Mouse (Mus musculus) hindbrain, embryonic 14.5 days (tissue): ENCODE results near the gene Tspan2. TPM values are rescaled to one million over a fixed set of nuclear protein-coding genes. Genes with fewer than 3 reads are reported as not detected.

Experiments used
- ATAC-seq: fragments of 200-750 bp; cut with Nextera tagmentation; 2 replicates; pipeline ENCODE4 v1.8.0; 2017; ENCODE audit warnings: moderate number of reproducible peaks, mild to moderate bottlenecking, moderate TSS enrichment, moderate library complexity; ENCODE audit not compliant: low FRiP score
- DNase-seq: peaks from one replicate; pipeline ENCODE4 v3.0.0-alpha.2; 2015; ENCODE audit warnings: low spot score
- H3K27ac ChIP-seq: fragments of 300-500 bp; sonication (generic); 2 replicates; pipeline ENCODE4 v1.5.1; 2014; ENCODE audit warnings: mild to moderate bottlenecking, moderate library complexity
- H3K27me3 ChIP-seq: fragments of 300-500 bp; sonication (generic); 2 replicates; pipeline ENCODE4 v1.6.1; 2014; ENCODE audit warnings: mild to moderate bottlenecking, low read length, mixed read lengths; ENCODE audit not compliant: control insufficient read depth, insufficient read depth
- H3K36me3 ChIP-seq: fragments of 300-500 bp; sonication (generic); replicated peaks from 2 replicates; pipeline ENCODE4 v1.6.1; 2014; ENCODE audit not compliant: control insufficient read depth, insufficient read depth
- H3K4me1 ChIP-seq: fragments of 300-500 bp; sonication (generic); replicated peaks from 2 replicates; pipeline ENCODE4 v1.6.1; 2014; ENCODE audit warnings: antibody characterized with exemption, low read length, mixed read lengths; ENCODE audit not compliant: control insufficient read depth, insufficient read depth
- H3K4me2 ChIP-seq: fragments of 300-500 bp; sonication (generic); replicated peaks from 2 replicates; pipeline ENCODE4 v1.6.1; 2014; ENCODE audit warnings: mild to moderate bottlenecking, moderate library complexity
- H3K4me3 ChIP-seq: fragments of 300-500 bp; sonication (generic); replicated peaks from 2 replicates; pipeline ENCODE4 v1.5.1; 2014; ENCODE audit warnings: mild to moderate bottlenecking, low read length
- H3K9ac ChIP-seq: fragments of 300-500 bp; sonication (generic); 2 replicates; pipeline ENCODE4 v1.6.1; 2014
- H3K9me3 ChIP-seq: fragments of 300-500 bp; sonication (generic); 2 replicates; pipeline ENCODE4 v1.6.1; 2016; ENCODE audit warnings: low read length; ENCODE audit not compliant: control insufficient read depth
- WGBS: fragments of 180-500 bp; shearing (Covaris S2); extraction: QIAGEN DNeasy Blood & Tissue Kit; methylation state at CpG from one replicate; pipeline ENCODE4 v1.1.7; 2014; 5-methylcytosine and 5-hydroxymethylcytosine counted together
- polyA plus RNA-seq: library from polyadenylated mRNA; unstranded; fragments of >200 nt; fragmentation: Nextera tagmentation; extraction: Ambion mirVana; gene quantifications from 2 replicates; pipeline ENCODE4 v1.2.1, GENCODE M21; 2014

Gene Tspan2
- polyA plus RNA-seq, 1 experiment from 2014 or later, result 15.4 TPM

GRCm38 (mm10) chr3:102752053-102752452 is 17.7 kb downstream of the Tspan2 start:
- Histone ChIP-seq H3K27ac (no peak overlapping the region), H3K27me3 (no peaks in the 10 kb centered on the region), H3K36me3 (0 out of 2 replicates have a peak, but pooled peaks cover 5% of the 10 kb centered on the region), H3K4me1 (no peaks in the 10 kb centered on the region; the same call in 1 of the 2 replicates), H3K4me3 (no peak overlapping the region), H3K9ac (no peak overlapping the region), H3K9me3 (no peaks in the 10 kb centered on the region), H3K4me2 (no peak overlapping the region)
- no peak for DNase-seq
- WGBS, result 92% methylated on average over 4 of the region's 4 CpGs
- ATAC-seq, result no peak

- 86% methylated on average over 5 of the region's 5 CpGs for WGBS
Observed at GRCm38 (mm10) chr3:102752457-102752856, 18.1 kb downstream of the Tspan2 start.

GRCm38 (mm10) chr3:102755801-102756200 is 21.5 kb downstream of the Tspan2 start:
- Histone ChIP-seq H3K27ac (no peak overlapping the region), H3K9me3 (no peaks in the 10 kb centered on the region), H3K36me3 (peaks cover 20% of the 10 kb centered on the region), H3K4me3 (no peak overlapping the region), H3K4me1 (no peaks in the 10 kb centered on the region), H3K9ac (no peak overlapping the region), H3K4me2 (no peak overlapping the region), H3K27me3 (no peaks in the 10 kb centered on the region)
- 79% methylated on average over 1 of the region's 1 CpGs for WGBS
- ATAC-seq, result no peak
- DNase-seq, result no peak

More at GRCm38 (mm10) chr3:102752457-102752856, 18.1 kb downstream of the Tspan2 start:
- no peak for DNase-seq
- Histone ChIP-seq H3K4me1 (no peaks in the 10 kb centered on the region; the same call in 1 of the 2 replicates), H3K36me3 (0 out of 2 replicates have a peak, but pooled peaks cover 5% of the 10 kb centered on the region), H3K4me3 (no peak overlapping the region), H3K27me3 (no peaks in the 10 kb centered on the region), H3K9ac (no peak overlapping the region), H3K27ac (no peak overlapping the region), H3K4me2 (no peak overlapping the region), H3K9me3 (no peaks in the 10 kb centered on the region)
- ATAC-seq, result no peak

GRCm38 (mm10) chr3:102757019-102757418 is 22.7 kb downstream of the Tspan2 start:
- no peaks in the 10 kb centered on the region for H3K9me3 ChIP-seq
- ATAC-seq, result no peak
- WGBS, result 89% methylated on average over 6 of the region's 6 CpGs

GRCm38 (mm10) chr3:102760236-102760635 is 25.9 kb downstream of the Tspan2 start:
- H3K9me3 ChIP-seq, result no peaks in the 10 kb centered on the region
- H3K4me1 ChIP-seq, result peaks cover 17% of the 10 kb centered on the region; the same call in 1 of the 2 replicates
- no peaks in the 10 kb centered on the region for H3K27me3 ChIP-seq
- DNase-seq, result no peak
- no peak overlapping the region for H3K4me2 ChIP-seq
- ATAC-seq, result no peak
- H3K4me3 ChIP-seq, result no peak overlapping the region
- peaks cover 19% of the 10 kb centered on the region for H3K36me3 ChIP-seq
- no peak overlapping the region for H3K9ac ChIP-seq
- WGBS, result 78% methylated on average over 3 of the region's 3 CpGs
- H3K27ac ChIP-seq, result no peak overlapping the region

More at GRCm38 (mm10) chr3:102757019-102757418, 22.7 kb downstream of the Tspan2 start:
- Histone ChIP-seq H3K36me3 (peaks cover 25% of the 10 kb centered on the region), H3K9ac (no peak overlapping the region), H3K4me1 (no peaks in the 10 kb centered on the region), H3K4me3 (no peak overlapping the region), H3K27me3 (no peaks in the 10 kb centered on the region), H3K4me2 (no peak overlapping the region), H3K27ac (no peak overlapping the region)
- no peak for DNase-seq

GRCm38 (mm10) chr3:102762388-102762787 is 28.1 kb downstream of the Tspan2 start:
- peaks cover 32% of the 10 kb centered on the region for H3K36me3 ChIP-seq
- no peaks in the 10 kb centered on the region for H3K27me3 ChIP-seq
- H3K9ac ChIP-seq, result no peak overlapping the region
- H3K4me3 ChIP-seq, result no peak overlapping the region
- no peaks in the 10 kb centered on the region for H3K9me3 ChIP-seq
- ATAC-seq (no peak), DNase-seq (no peak)
- H3K4me1 ChIP-seq, result peaks cover 17% of the 10 kb centered on the region; the same call in 1 of the 2 replicates
- 0 out of 2 replicates have a peak overlapping the region, but pooled peaks have one; percentile 51 for H3K27ac ChIP-seq
- no peak overlapping the region for H3K4me2 ChIP-seq
- WGBS, result 26% methylated on average over 3 of the region's 3 CpGs

- H3K4me3 ChIP-seq, result no peak overlapping the region
- no peak overlapping the region; the same call in 1 of the 2 replicates for H3K4me2 ChIP-seq
- H3K9ac ChIP-seq, result no peak overlapping the region
- DNase-seq, result peak; percentile 45
- peaks cover 32% of the 10 kb centered on the region for H3K36me3 ChIP-seq
- WGBS, result 29% methylated on average over 10 of the region's 10 CpGs
- peaks cover 17% of the 10 kb centered on the region; the same call in 1 of the 2 replicates for H3K4me1 ChIP-seq
- ATAC-seq, result peak; percentile 73; the same call in 1 of the 2 replicates
- H3K9me3 ChIP-seq, result no peaks in the 10 kb centered on the region
- peak overlapping the region; percentile 51 for H3K27ac ChIP-seq
- H3K27me3 ChIP-seq, result no peaks in the 10 kb centered on the region
Observed at GRCm38 (mm10) chr3:102763713-102764400, 29.5 kb downstream of the Tspan2 start.

GRCm38 (mm10) chr3:102764850-102765249 is 30.5 kb downstream of the Tspan2 start:
- Histone ChIP-seq H3K36me3 (peaks cover 26% of the 10 kb centered on the region), H3K9ac (no peak overlapping the region), H3K27me3 (no peaks in the 10 kb centered on the region), H3K4me1 (peaks cover 17% of the 10 kb centered on the region; the same call in 1 of the 2 replicates), H3K4me2 (no peak overlapping the region), H3K4me3 (no peak overlapping the region), H3K27ac (no peak overlapping the region), H3K9me3 (no peaks in the 10 kb centered on the region)
- WGBS, result 77% methylated on average over 7 of the region's 7 CpGs
- no peak for ATAC-seq
- no peak for DNase-seq

GRCm38 (mm10) chr3:102773018-102773417 is 38.7 kb downstream of the Tspan2 start:
- H3K4me2 ChIP-seq, result no peak overlapping the region
- 94% methylated on average over 4 of the region's 4 CpGs for WGBS

More at GRCm38 (mm10) chr3:102773018-102773417, 38.7 kb downstream of the Tspan2 start:
- Histone ChIP-seq H3K27me3 (no peaks in the 10 kb centered on the region), H3K9ac (no peak overlapping the region), H3K4me3 (no peak overlapping the region), H3K9me3 (no peaks in the 10 kb centered on the region), H3K27ac (no peak overlapping the region), H3K36me3 (no peaks in the 10 kb centered on the region; the same call in 1 of the 2 replicates), H3K4me1 (no peaks in the 10 kb centered on the region)
- no peak for DNase-seq
- no peak for ATAC-seq
